Mouse (Mus musculus) lung, embryonic 16.5 days (tissue): ENCODE measurements around the gene Hif3a. TPM values are rescaled to one million over a fixed set of nuclear protein-coding genes. Genes with fewer than 3 reads are reported as not detected.

ENCODE experiments used
- ATAC-seq: fragments of 200-750 bp; cut with Nextera tagmentation; 2 replicates; pipeline ENCODE4 v1.8.0; 2017; ENCODE audit warnings: low read depth, mild to moderate bottlenecking, moderate library complexity
- H3K27ac ChIP-seq: fragments of 300-500 bp; sonication (generic); 2 replicates; pipeline ENCODE4 v1.5.1; 2014; ENCODE audit warnings: mild to moderate bottlenecking, control low read depth, low read length
- H3K27me3 ChIP-seq: fragments of 300-500 bp; sonication (generic); 2 replicates; pipeline ENCODE4 v1.6.1; 2014; ENCODE audit warnings: low read depth, low read length, mixed read lengths; ENCODE audit not compliant: control insufficient read depth, insufficient read depth
- H3K36me3 ChIP-seq: fragments of 300-500 bp; sonication (generic); 2 replicates; pipeline ENCODE4 v1.6.1; 2014; ENCODE audit warnings: low read length; ENCODE audit not compliant: control insufficient read depth, insufficient read depth
- H3K4me1 ChIP-seq: fragments of 300-500 bp; sonication (generic); replicated peaks from 2 replicates; pipeline ENCODE4 v1.6.1; 2014; ENCODE audit warnings: low read length, mixed read lengths; ENCODE audit not compliant: control insufficient read depth, insufficient read depth
- H3K4me2 ChIP-seq: fragments of 300-500 bp; sonication (generic); 2 replicates; pipeline ENCODE4 v1.6.1; 2014; ENCODE audit warnings: low read depth, low read length, control low read depth
- H3K4me3 ChIP-seq: fragments of 300-500 bp; sonication (generic); 2 replicates; pipeline ENCODE4 v1.5.1; 2014; ENCODE audit warnings: mild to moderate bottlenecking, low read length, control low read depth
- H3K9ac ChIP-seq: fragments of 300-500 bp; sonication (generic); 2 replicates; pipeline ENCODE4 v1.6.1; 2014; ENCODE audit warnings: low read length, control low read depth
- H3K9me3 ChIP-seq: fragments of 300-500 bp; sonication (generic); 2 replicates; pipeline ENCODE4 v1.6.1; 2016; ENCODE audit warnings: low read length; ENCODE audit not compliant: control insufficient read depth
- WGBS: fragments of 180-500 bp; shearing (Covaris S2); extraction: QIAGEN DNeasy Blood & Tissue Kit; methylation state at CpG from one replicate; pipeline ENCODE4 v1.1.7; 2014; 5-methylcytosine and 5-hydroxymethylcytosine counted together
- polyA plus RNA-seq: library from polyadenylated mRNA; unstranded; fragments of >200 nt; fragmentation: Nextera tagmentation; extraction: Ambion mirVana; gene quantifications from 2 replicates; pipeline ENCODE4 v1.2.1, GENCODE M21; 2015

Hif3a gene
- polyA plus RNA-seq, 1 experiment from 2014 or later: 56.0 TPM

- peak; percentile 1; the same call in 1 of the 2 replicates for ATAC-seq
- H3K27ac ChIP-seq: peak overlapping the region; percentile 100
- WGBS: 7% methylated on average over 8 of the region's 8 CpGs
- peaks cover 44% of the 10 kb centered on the region for H3K4me1 ChIP-seq
- peak overlapping the region; percentile 68 for H3K4me2 ChIP-seq
- H3K9me3 ChIP-seq: no peaks in the 10 kb centered on the region
- peak overlapping the region; percentile 73 for H3K9ac ChIP-seq
- peaks cover 13% of the 10 kb centered on the region for H3K36me3 ChIP-seq
- H3K4me3 ChIP-seq: peak overlapping the region; percentile 73
- H3K27me3 ChIP-seq: no peaks in the 10 kb centered on the region
Measured at GRCm38 (mm10) chr7:17058816-17059462, 3.3 kb downstream of the Hif3a start.

- H3K9ac ChIP-seq: peak overlapping the region; percentile 73
- no peaks in the 10 kb centered on the region for H3K9me3 ChIP-seq
- H3K4me3 ChIP-seq: peak overlapping the region; percentile 36
- 0% methylated on average over 13 of the region's 16 CpGs for WGBS
- H3K27ac ChIP-seq: peak overlapping the region; percentile 100
- no peaks in the 10 kb centered on the region for H3K27me3 ChIP-seq
- H3K4me2 ChIP-seq: peak overlapping the region; percentile 68
- peaks cover 21% of the 10 kb centered on the region for H3K36me3 ChIP-seq
- peaks cover 38% of the 10 kb centered on the region for H3K4me1 ChIP-seq
- peak; percentile 85 for ATAC-seq
Measured at GRCm38 (mm10) chr7:17058071-17058689, 4.0 kb downstream of the Hif3a start.

- peak; percentile 11 for ATAC-seq
- Histone ChIP-seq H3K27ac (peak overlapping the region; percentile 99), H3K27me3 (no peaks in the 10 kb centered on the region), H3K4me2 (peak overlapping the region; percentile 75), H3K4me3 (peak overlapping the region; percentile 61), H3K9ac (peak overlapping the region; percentile 76), H3K36me3 (peaks cover 27% of the 10 kb centered on the region), H3K4me1 (peaks cover 35% of the 10 kb centered on the region), H3K9me3 (no peaks in the 10 kb centered on the region)
- WGBS: 13% methylated on average over 14 of the region's 14 CpGs
Measured at GRCm38 (mm10) chr7:17056601-17057523, 5.4 kb downstream of the Hif3a start.

- peak overlapping the region; percentile 75 for H3K4me2 ChIP-seq
- peak overlapping the region; percentile 61 for H3K4me3 ChIP-seq
- WGBS: 1% methylated on average over 37 of the region's 42 CpGs
- no peaks in the 10 kb centered on the region for H3K9me3 ChIP-seq
- ATAC-seq: peak; percentile 57
- H3K36me3 ChIP-seq: peaks cover 31% of the 10 kb centered on the region
- peak overlapping the region; percentile 76 for H3K9ac ChIP-seq
- no peaks in the 10 kb centered on the region for H3K27me3 ChIP-seq
- H3K27ac ChIP-seq: peak overlapping the region; percentile 99
- peaks cover 35% of the 10 kb centered on the region for H3K4me1 ChIP-seq
Measured at GRCm38 (mm10) chr7:17056081-17056581, 6.1 kb downstream of the Hif3a start.

- ATAC-seq: no peak
- H3K4me3 ChIP-seq: peak overlapping the region; percentile 61
- no peak overlapping the region for H3K9ac ChIP-seq
- H3K4me1 ChIP-seq: peaks cover 31% of the 10 kb centered on the region
- H3K9me3 ChIP-seq: no peaks in the 10 kb centered on the region
- peak overlapping the region; percentile 75 for H3K4me2 ChIP-seq
- 83% methylated on average over 4 of the region's 4 CpGs for WGBS
- peaks cover 35% of the 10 kb centered on the region for H3K36me3 ChIP-seq
- H3K27ac ChIP-seq: peak overlapping the region; percentile 99
- H3K27me3 ChIP-seq: no peaks in the 10 kb centered on the region
Measured at GRCm38 (mm10) chr7:17055287-17055946, 6.8 kb downstream of the Hif3a start.

GRCm38 (mm10) chr7:17054325-17054989 is 7.8 kb downstream of the Hif3a start:
- no peak overlapping the region for H3K27ac ChIP-seq
- peaks cover 40% of the 10 kb centered on the region for H3K36me3 ChIP-seq
- H3K9me3 ChIP-seq: no peaks in the 10 kb centered on the region
- no peak overlapping the region for H3K4me2 ChIP-seq
- H3K4me1 ChIP-seq: peaks cover 25% of the 10 kb centered on the region
- no peaks in the 10 kb centered on the region for H3K27me3 ChIP-seq
- WGBS: 88% methylated on average over 15 of the region's 16 CpGs
- H3K9ac ChIP-seq: no peak overlapping the region
- no peak overlapping the region for H3K4me3 ChIP-seq
- no peak for ATAC-seq

GRCm38 (mm10) chr7:17050933-17051594 is 11.2 kb downstream of the Hif3a start:
- peaks cover 5% of the 10 kb centered on the region for H3K4me1 ChIP-seq
- H3K9ac ChIP-seq: no peak overlapping the region
- H3K9me3 ChIP-seq: no peaks in the 10 kb centered on the region
- H3K4me3 ChIP-seq: no peak overlapping the region
- H3K27ac ChIP-seq: no peak overlapping the region
- peak; percentile 26 for ATAC-seq
- no peaks in the 10 kb centered on the region for H3K27me3 ChIP-seq
- WGBS: 14% methylated on average over 15 of the region's 17 CpGs
- no peak overlapping the region for H3K4me2 ChIP-seq
- H3K36me3 ChIP-seq: peaks cover 61% of the 10 kb centered on the region

GRCm38 (mm10) chr7:17050491-17050890 is 11.7 kb downstream of the Hif3a start:
- ATAC-seq: no peak
- H3K27ac ChIP-seq: no peak overlapping the region
- 61% methylated on average over 11 of the region's 11 CpGs for WGBS
- no peaks in the 10 kb centered on the region for H3K27me3 ChIP-seq
- H3K4me3 ChIP-seq: no peak overlapping the region
- no peaks in the 10 kb centered on the region for H3K9me3 ChIP-seq
- no peak overlapping the region for H3K9ac ChIP-seq
- peaks cover under 1% of the 10 kb centered on the region for H3K4me1 ChIP-seq
- H3K36me3 ChIP-seq: peaks cover 60% of the 10 kb centered on the region
- H3K4me2 ChIP-seq: no peak overlapping the region
